Mouse (Mus musculus) stomach, postnatal 0 days (tissue): Measurements from ENCODE around the gene Gm20379.

Source experiments
- CTCF ChIP-seq: IDR thresholded peaks from 2 replicates; pipeline ENCODE4 v1.5.1; 2016; ENCODE audit warnings: antibody characterized with exemption, low read depth, mild to moderate bottlenecking, moderate library complexity
- EP300 ChIP-seq: optimal IDR thresholded peaks from 2 replicates; pipeline ENCODE3; 2016; ENCODE audit warnings: antibody characterized with exemption

GRCm38 (mm10) chr13:92354456-92355271 lies 48.9 kb downstream of the Gm20379 start, which contains the start of the genes Dhfr and Msh3:
- TF ChIP-seq CTCF (peak; percentile 85), EP300 (no peak)
